Mouse (Mus musculus): ENCODE data around the gene Bcr. TPM values are rescaled to one million over a fixed set of nuclear protein-coding genes. Genes with fewer than 3 reads are reported as not detected.

Bcr gene
- polyA plus RNA-seq, 1 experiment from 2014 or later: 11.7 TPM

- H3K4me1 ChIP-seq (replicated peaks): peaks cover 23% of the 10 kb centered on the region
- no peaks in the 10 kb centered on the region for H3K9me3 ChIP-seq
- no peak overlapping the region for H3K4me2 ChIP-seq (replicated peaks)
- H3K27me3 ChIP-seq (replicated peaks): no peaks in the 10 kb centered on the region
- H3K36me3 ChIP-seq: no peaks in the 10 kb centered on the region
- no peak; the same call in 1 of the 2 replicates for ATAC-seq
- H3K4me3 ChIP-seq (replicated peaks): no peak overlapping the region
- H3K9ac ChIP-seq: no peak overlapping the region
- H3K27ac ChIP-seq: no peak overlapping the region
- WGBS: 33% methylated on average over 11 of the region's 11 CpGs
These were observed 10.0 kb downstream of the Bcr start for GRCm38 (mm10) chr10:75070281-75070976.

GRCm38 (mm10) chr10:75075665-75076064 is 15.3 kb downstream of the Bcr start:
- H3K9me3 ChIP-seq: no peaks in the 10 kb centered on the region
- H3K4me2 ChIP-seq (replicated peaks): no peak overlapping the region
- WGBS: 46% methylated on average over 5 of the region's 5 CpGs
- H3K27me3 ChIP-seq (replicated peaks): no peaks in the 10 kb centered on the region
- H3K4me3 ChIP-seq (replicated peaks): no peak overlapping the region
- no peak for ATAC-seq
- peaks cover 11% of the 10 kb centered on the region; the same call in 1 of the 2 replicates for H3K4me1 ChIP-seq (replicated peaks)
- no peak overlapping the region for H3K27ac ChIP-seq
- H3K9ac ChIP-seq: no peak overlapping the region
- H3K36me3 ChIP-seq: no peaks in the 10 kb centered on the region

- no peaks in the 10 kb centered on the region for H3K36me3 ChIP-seq
- no peak for ATAC-seq
- WGBS: 65% methylated on average over 14 of the region's 14 CpGs
- H3K4me2 ChIP-seq (replicated peaks): no peak overlapping the region
- H3K4me1 ChIP-seq (replicated peaks): peaks cover 10% of the 10 kb centered on the region; the same call in 1 of the 2 replicates
- no peaks in the 10 kb centered on the region for H3K9me3 ChIP-seq
- H3K4me3 ChIP-seq (replicated peaks): no peak overlapping the region
- no peak overlapping the region for H3K9ac ChIP-seq
- no peak overlapping the region; the same call in 1 of the 2 replicates for H3K27ac ChIP-seq
- H3K27me3 ChIP-seq (replicated peaks): no peaks in the 10 kb centered on the region
These were observed 18.1 kb downstream of the Bcr start for GRCm38 (mm10) chr10:75078174-75079128.

DNA sequence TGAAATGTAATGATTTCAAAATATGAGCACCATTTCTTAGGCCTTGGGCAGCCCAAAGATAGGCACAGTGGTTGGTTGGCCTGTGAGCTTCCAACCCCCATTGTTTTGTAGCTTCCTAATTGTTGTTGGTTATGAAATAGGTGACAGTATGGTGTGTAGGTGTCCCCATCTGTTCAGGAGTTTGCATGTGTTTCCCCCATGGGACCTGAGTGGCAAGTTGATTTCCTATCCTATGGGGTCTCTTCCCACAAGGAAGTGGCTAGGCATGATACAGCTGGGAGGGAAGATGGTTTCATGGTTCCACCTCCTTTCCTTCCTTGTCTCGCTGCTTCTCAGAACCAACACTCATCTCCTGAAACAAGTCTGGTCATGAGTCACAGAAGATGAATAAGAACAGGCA is 24.9 kb downstream of the Bcr start:
- WGBS: 74% methylated on average over 1 of the region's 1 CpGs

GRCm38 (mm10) chr10:75088471-75088870 is 28.1 kb downstream of the Bcr start:
- 92% methylated on average over 4 of the region's 4 CpGs for WGBS
- no peak overlapping the region for H3K9ac ChIP-seq
- H3K36me3 ChIP-seq: no peaks in the 10 kb centered on the region
- H3K9me3 ChIP-seq: no peaks in the 10 kb centered on the region
- no peak overlapping the region for H3K4me2 ChIP-seq (replicated peaks)
- H3K4me1 ChIP-seq (replicated peaks): peaks cover 4% of the 10 kb centered on the region
- H3K27me3 ChIP-seq (replicated peaks): no peaks in the 10 kb centered on the region
- no peak for ATAC-seq
- no peak overlapping the region for H3K4me3 ChIP-seq (replicated peaks)
- no peak overlapping the region for H3K27ac ChIP-seq

More for the DNA sequence above, 24.9 kb downstream of the Bcr start:
- no peak overlapping the region for H3K27ac ChIP-seq
- H3K9ac ChIP-seq: no peak overlapping the region
- no peak for ATAC-seq
- no peaks in the 10 kb centered on the region for H3K36me3 ChIP-seq
- H3K4me1 ChIP-seq (replicated peaks): no peaks in the 10 kb centered on the region
- no peaks in the 10 kb centered on the region for H3K9me3 ChIP-seq
- H3K27me3 ChIP-seq (replicated peaks): no peaks in the 10 kb centered on the region
- no peak overlapping the region for H3K4me2 ChIP-seq (replicated peaks)
- no peak overlapping the region for H3K4me3 ChIP-seq (replicated peaks)

DNA sequence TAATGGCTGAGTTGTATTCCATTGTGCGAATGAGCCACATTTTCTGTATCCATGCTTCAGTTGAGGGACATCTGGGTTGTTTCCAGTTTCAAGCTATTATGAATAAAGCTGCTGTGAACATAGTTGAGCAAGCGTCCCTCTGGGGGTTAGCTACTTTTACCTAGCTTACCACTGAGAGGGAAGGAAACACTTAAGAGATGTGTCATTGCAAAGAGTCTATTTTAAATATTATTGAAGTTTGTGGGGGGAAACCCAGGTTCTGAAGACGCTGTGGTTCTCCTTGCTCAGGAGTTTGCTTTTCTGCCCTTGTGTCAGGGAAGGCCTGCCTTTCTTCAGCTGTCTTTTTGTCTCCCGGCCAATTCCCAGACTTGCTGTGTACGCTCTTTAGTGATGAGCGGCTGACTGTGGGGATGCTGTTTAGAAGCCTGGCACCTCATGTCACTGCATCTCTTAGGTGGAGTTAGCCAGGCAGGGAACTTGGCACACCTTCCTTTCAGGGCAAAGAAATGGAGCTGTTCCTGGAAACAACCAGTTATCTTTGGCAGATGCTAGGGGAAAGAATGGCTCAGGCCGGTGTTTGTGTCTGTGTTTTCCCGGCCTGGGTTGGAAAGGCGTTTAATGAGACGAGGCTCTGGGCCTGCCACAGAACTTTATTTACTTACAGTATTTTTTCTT is 31.2 kb downstream of the Bcr start:
- Histone ChIP-seq H3K36me3 (no peaks in the 10 kb centered on the region), H3K4me2 (replicated peaks) (no peak overlapping the region), H3K27me3 (replicated peaks) (no peaks in the 10 kb centered on the region), H3K4me1 (replicated peaks) (peaks cover 11% of the 10 kb centered on the region), H3K9ac (no peak overlapping the region), H3K9me3 (no peaks in the 10 kb centered on the region), H3K4me3 (replicated peaks) (no peak overlapping the region), H3K27ac (no peak overlapping the region)
- 58% methylated on average over 10 of the region's 10 CpGs for WGBS
- ATAC-seq: no peak

DNA sequence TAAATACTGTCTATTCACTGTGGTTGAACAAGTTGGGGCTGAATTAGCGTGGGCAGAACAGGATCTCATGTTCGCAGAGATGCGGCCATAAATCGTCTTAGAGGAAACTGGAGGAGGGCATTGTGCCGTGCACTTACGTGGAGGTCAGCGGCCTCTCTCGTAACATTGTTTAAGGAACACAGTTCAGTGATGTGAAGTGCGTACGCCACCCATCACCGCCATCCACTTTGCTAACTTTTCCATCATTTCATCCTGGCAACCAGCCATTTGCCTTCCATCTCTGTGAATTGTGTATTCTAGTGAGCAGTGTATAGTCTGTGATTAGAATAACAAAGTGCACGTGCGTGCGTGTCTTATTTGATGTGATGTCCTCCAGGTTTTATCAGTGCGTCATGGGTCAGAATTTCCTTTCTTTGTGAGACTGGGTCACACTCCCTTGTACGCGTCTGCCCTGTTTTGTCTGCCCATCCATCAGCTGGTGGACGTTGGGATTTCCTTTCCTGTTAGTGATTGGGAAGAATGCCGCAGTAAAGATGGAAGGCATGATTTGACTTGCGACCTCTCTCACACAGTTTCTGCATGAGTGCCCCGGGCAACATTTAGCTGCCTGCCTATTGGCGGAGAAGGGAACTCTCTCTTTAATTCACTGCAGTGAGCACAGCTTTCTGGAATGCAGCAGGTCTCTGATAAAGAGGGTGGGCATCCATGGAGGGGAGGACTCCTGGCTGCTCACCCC is 33.0 kb downstream of the Bcr start:
- Histone ChIP-seq H3K4me3 (replicated peaks) (no peak overlapping the region), H3K9ac (no peak overlapping the region), H3K36me3 (no peaks in the 10 kb centered on the region), H3K4me2 (replicated peaks) (no peak overlapping the region), H3K27ac (no peak overlapping the region), H3K4me1 (replicated peaks) (peaks cover 19% of the 10 kb centered on the region), H3K27me3 (replicated peaks) (no peaks in the 10 kb centered on the region), H3K9me3 (no peaks in the 10 kb centered on the region)
- 43% methylated on average over 22 of the region's 22 CpGs for WGBS
- ATAC-seq: 0 out of 2 replicates have a peak, but pooled peaks have one; percentile 9

GRCm38 (mm10) chr10:75094338-75094737 is 33.9 kb downstream of the Bcr start:
- Histone ChIP-seq H3K4me3 (replicated peaks) (no peak overlapping the region), H3K27me3 (replicated peaks) (no peaks in the 10 kb centered on the region), H3K36me3 (no peaks in the 10 kb centered on the region), H3K4me1 (replicated peaks) (peaks cover 27% of the 10 kb centered on the region), H3K27ac (no peak overlapping the region), H3K9ac (no peak overlapping the region), H3K9me3 (no peaks in the 10 kb centered on the region), H3K4me2 (replicated peaks) (no peak overlapping the region)
- WGBS: 91% methylated on average over 1 of the region's 1 CpGs
- no peak for ATAC-seq

- Histone ChIP-seq H3K27ac (no peak overlapping the region), H3K36me3 (no peaks in the 10 kb centered on the region), H3K27me3 (replicated peaks) (no peaks in the 10 kb centered on the region), H3K4me1 (replicated peaks) (peaks cover 27% of the 10 kb centered on the region), H3K9me3 (no peaks in the 10 kb centered on the region), H3K4me3 (replicated peaks) (no peak overlapping the region), H3K9ac (no peak overlapping the region), H3K4me2 (replicated peaks) (no peak overlapping the region)
- 93% methylated on average over 7 of the region's 7 CpGs for WGBS
- ATAC-seq: no peak
These were observed 34.8 kb downstream of the Bcr start for GRCm38 (mm10) chr10:75095216-75095615.

DNA sequence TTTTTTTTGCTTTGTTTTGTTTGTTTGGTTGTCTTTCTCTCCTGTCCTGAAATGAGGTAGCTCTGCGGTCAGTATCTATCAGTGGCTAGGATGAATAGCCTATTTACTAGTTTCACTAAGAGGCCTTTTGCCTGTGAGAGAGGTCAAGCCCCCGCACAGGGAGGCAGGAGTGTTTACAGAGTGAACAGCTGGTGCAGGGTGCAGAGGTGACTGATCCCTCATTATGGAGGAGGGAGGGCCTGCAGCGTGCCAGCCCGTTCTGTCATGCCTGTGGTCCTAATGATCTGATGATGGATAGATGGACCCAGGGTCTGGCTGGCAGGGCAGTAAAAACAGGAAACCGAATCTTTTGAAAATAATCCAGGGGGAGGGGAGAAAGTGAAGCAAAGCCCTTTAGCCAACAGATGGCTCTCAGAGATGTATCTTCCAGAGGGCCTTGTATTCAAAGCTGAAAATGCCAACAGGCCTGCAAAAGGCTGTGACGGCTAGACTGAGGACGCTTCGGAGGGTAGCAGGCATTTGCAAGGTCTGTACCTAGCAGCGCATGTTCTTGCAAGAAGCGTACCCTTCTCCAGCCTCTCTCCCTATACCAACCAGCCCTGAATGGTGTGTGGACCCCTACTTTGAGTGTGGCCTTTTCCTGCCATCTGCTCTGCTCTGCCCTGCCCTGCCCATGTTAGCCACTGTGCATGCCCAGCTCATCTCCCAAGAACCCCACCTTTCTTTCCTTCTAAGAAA is 38.2 kb downstream of the Bcr start:
- Histone ChIP-seq H3K4me1 (replicated peaks) (peaks cover 28% of the 10 kb centered on the region), H3K4me2 (replicated peaks) (no peak overlapping the region), H3K27me3 (replicated peaks) (no peaks in the 10 kb centered on the region), H3K27ac (no peak overlapping the region), H3K9me3 (no peaks in the 10 kb centered on the region), H3K36me3 (no peaks in the 10 kb centered on the region), H3K9ac (no peak overlapping the region), H3K4me3 (replicated peaks) (no peak overlapping the region)
- WGBS: 39% methylated on average over 10 of the region's 10 CpGs
- ATAC-seq: peak; percentile 48; the same call in 1 of the 2 replicates

GRCm38 (mm10) chr10:75100298-75100697 is 39.9 kb downstream of the Bcr start:
- peaks cover 35% of the 10 kb centered on the region for H3K4me1 ChIP-seq (replicated peaks)
- H3K4me2 ChIP-seq (replicated peaks): no peak overlapping the region
- no peak overlapping the region for H3K9ac ChIP-seq
- ATAC-seq: no peak; the same call in 1 of the 2 replicates
- no peaks in the 10 kb centered on the region for H3K27me3 ChIP-seq (replicated peaks)
- H3K9me3 ChIP-seq: no peaks in the 10 kb centered on the region
- no peak overlapping the region for H3K27ac ChIP-seq
- no peaks in the 10 kb centered on the region for H3K36me3 ChIP-seq
- H3K4me3 ChIP-seq (replicated peaks): no peak overlapping the region
- 64% methylated on average over 7 of the region's 7 CpGs for WGBS
